Mouse (Mus musculus): ENCODE data around the gene Il16.

GRCm38 (mm10) chr7:83631073-83631827, 114.3 kb downstream of the Il16 start:
- no peak for TF ChIP-seq CTCF (IDR thresholded peaks at IDR 0.05)
- TF ChIP-seq POLR2A (IDR thresholded peaks at IDR 0.05; ENCODE audit: insufficient read depth, low read depth, low read length) = no peak; the same call in 1 of the 2 replicates
- TF ChIP-seq EP300 (IDR thresholded peaks at IDR 0.05; ENCODE audit: insufficient read depth, low read depth, low read length) = no peak

All from heart, adult 2 months (tissue).